Mouse (Mus musculus) thymus, adult 18-20 months (tissue): Measurements from ENCODE around the gene Sh3pxd2a.
"Not testable (repeated sequence)": the region's sequence is repeated elsewhere in the genome, so short reads cannot be mapped to it uniquely, and the experiment has no call there.

Experiments used
- DNase-seq, 2 experiments: peaks; one replicate each; pipeline ENCODE4 v3.0.0; 2022; ENCODE audit warnings: mixed read lengths in 2 of 2

The Sh3pxd2a gene

DNA sequence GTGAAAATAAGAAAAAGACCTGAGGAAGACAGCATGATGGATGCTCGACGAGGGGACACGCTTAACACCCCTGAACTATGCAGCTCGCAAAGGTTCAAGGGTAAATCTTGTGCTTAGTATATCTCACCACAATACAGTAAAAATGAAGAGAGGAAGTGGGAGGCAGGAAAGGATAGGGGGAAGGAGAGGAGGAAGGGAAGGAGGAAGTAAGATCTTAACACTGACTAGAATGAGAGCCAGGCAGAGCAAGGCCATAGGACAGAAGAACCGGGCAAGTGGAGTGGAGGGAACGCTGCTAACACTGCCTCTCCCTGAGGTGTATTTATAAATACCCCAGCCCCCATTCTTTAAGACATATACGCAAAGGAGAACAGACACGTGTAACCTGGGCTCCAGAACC, 58.7 kb downstream of the Sh3pxd2a start:
- DNase-seq, result no peak

DNA sequence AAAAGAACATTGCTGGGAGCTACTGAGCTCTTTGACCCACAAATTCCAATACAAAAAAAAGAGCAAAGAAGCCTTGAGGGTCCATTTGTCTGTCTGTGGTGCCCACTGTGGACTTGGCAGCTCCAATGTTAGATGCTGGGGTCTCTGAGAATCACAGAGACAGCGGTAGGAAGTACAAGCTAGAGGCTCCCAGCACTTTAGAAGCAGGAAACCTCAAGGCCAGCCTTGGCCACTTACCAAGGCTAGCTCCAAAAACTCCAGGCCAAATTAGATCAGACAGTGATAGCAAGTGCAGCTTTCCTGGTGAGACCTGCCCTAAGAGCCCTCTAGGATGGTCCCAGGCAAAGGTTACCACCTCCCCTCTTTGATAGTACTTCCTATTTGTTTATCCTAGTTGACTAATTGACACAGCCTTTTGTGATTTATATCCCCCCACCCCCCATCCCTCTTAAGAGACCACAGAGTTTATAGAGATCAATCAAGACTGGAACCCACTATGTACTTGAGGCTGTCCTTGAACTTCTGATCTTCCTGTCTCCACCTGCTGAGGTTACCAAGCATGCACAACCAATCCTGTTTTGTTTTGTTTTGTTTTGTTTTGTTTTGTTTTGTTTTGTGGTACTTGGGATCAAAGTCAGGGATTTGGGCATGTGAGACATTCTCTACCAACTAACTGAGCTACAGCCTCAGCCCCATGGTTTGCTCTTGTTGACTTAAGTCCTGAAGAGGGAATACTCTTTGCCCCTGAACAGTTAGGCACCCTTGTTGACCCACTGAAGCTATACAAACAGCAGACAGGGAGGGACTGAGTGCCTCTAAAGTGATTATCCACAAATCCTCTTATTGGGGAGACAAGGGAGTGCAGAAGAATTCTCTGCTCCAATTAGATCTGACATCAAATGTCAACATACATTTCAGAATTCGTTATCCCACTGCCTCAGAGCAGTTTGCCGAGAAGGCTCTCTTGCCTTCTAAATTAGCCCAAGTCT, 60.5 kb downstream of the Sh3pxd2a start:
- no peak for DNase-seq

DNA sequence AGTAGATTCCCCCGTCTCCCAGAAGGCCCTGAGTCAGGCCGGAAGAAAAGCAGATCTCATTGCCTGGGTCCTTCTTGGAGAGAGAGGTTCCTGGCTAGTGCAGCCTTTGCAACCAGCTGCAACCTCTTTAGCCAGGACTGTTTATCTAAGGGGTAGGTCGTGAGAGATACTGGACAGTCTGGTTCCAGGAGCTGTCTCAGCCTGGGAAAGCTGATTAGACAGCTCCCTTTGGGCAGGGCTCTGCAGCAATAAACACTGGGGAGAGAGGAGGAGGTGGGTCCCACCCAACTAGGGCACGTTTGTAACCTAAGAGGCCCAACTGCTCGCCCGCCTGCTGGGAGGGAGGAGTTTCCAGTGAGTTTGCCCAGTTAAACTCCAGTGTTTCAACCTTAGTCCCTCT, 61.2 kb downstream of the Sh3pxd2a start:
- DNase-seq, result no peak

DNA sequence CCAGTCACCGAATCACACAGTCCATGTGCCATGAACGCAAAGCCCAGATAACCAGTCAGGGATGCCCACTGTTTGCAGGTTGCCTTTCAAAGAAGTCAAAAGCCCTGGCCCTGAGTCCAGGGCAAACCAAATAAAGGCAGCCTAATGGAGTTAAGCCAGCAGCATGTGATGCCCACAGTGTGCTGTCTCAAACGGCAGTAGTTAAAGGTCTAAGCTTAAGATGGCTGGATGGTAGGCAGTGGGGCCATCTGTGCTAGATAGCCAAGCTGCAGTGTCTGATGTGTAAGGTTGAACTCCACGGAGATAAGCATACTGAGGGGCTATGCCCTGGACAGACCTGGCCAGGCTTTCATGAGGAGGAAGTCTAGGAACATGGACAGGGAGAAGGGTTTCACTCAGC, 61.7 kb downstream of the Sh3pxd2a start:
- DNase-seq, result no peak

DNA sequence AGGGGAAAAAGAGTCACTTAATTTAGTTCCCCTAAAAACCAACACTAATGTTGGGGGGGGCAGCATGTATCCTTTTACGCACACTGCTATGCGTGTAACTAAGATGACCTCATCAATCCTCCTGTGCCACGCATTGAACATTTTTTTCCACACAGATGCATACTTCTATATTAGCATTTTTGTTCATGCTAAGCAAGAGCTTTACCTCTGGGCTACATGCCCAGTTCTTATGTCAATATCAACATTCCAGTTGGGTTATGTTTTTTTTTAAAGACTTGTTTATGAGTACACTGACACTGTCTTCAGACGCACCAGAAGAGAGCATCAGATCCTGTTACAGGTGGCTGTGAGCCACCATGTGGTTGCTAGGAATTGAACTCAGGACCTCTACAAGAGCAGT, 64.5 kb downstream of the Sh3pxd2a start:
- no peak for DNase-seq

DNA sequence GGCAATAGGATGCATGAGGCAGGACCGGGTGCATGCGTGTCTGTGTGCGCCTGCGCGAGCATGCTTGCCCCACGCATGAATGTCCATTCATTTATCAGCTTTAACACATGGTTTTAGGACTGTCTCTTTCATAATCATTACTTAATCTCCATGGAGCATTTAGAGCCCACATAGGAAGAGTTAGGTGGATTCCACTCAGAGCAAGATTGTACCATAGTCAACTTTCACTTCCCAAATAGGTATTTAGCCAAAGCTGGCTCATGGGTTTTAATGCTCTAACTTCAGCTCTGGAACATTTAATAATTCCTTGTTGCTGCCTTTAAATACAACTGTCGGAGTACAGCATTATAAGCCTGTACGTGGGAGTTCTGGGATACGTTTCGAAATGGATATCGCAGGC, 65.2 kb downstream of the Sh3pxd2a start:
- DNase-seq, result no peak

DNA sequence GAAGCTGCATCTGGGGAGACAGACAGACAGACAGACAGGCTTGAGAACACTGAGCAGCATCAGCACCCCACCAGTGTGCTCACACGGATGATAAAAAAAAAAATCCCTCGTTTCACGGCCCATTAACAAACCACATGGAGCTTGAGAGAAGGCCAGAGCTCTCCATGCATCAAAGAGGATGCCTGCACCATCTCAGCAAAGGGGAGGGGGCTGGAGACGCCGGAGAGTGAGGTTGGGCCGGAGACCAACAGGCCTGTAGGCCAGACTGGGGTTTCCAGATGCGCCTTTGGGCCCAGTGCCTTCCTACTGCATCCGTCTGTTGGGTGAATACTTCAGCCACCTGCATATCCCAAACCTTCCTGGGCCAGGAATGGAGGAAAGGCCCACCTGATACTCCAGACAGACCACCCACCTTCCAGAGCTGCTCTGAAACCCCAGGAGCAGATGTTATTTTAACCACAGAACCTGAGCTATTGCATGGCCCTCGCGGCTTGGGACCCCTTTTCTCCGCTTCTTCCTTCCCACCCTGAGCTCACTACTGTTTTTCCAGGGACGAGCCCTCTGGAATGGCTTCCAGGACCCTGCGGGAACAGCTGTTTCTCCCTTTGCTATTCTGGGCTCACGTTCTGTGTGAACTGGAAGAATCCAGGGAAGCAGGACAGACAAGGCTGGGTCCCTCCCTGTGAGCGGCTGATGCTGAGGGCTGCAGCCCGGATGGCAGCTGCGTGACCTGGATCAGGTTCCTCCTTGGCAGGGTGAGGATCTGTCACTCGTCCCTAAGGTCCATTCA, 66.1 kb downstream of the Sh3pxd2a start:
- DNase-seq, result no peak

DNA sequence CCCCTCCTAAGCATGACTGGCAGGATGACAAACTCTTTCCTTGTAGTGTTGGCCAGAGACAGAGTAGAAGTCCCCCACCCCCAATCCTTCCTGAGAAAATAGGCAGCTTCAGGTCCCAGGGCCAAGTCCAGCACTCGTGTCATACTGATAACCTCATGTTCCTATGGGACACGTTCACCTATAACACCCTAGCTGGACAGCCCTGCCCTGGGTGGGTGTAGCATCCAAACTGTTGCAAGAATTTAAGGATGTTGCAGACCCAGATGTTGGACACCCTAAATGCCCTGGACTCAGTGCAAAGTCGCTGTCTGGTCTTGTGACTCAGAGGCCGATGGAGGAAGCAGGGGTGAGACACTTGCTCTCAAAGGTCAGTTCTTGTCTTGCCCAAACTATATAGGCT, 68.9 kb downstream of the Sh3pxd2a start:
- no peak for DNase-seq

DNA sequence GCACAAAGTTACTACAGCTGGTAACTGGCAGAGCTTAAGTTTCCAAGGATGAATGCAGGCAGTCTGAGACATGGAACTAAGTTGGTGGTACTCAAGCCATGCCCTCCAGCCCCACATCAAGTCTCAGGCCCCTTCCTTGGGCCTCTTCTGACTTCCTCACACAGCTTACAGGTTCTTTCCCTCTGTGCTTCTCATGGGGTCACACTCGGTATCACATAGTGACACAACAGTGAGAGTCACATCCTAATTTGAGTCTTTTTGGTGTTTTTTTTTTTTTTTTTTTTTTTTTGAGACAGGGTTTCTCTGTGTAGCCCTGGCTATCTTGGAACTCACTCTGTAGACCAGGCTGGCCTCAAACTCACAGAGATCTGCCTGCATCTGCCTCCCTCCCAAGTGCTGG, 69.4 kb downstream of the Sh3pxd2a start:
- not testable (repeated sequence) for DNase-seq

DNA sequence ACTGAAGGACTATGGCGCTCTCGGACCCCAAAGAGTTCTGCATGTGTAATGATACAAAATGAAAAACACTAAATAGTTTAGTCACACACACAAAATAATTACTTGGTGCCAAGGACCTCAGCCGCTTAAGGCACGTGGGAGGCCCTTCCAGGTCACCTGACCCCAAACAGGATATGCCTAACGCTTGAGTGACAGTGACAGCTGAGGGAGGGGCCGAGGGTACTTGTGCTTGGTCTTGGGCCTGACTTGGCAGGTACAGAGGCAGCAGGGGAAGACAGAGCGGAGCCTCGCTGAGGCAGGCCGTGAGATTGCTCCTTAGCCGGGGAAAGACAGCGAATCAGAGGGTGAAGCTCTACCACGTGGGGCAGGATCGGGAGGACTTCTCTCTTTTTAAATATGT, 73.3 kb downstream of the Sh3pxd2a start:
- DNase-seq, result no peak

DNA sequence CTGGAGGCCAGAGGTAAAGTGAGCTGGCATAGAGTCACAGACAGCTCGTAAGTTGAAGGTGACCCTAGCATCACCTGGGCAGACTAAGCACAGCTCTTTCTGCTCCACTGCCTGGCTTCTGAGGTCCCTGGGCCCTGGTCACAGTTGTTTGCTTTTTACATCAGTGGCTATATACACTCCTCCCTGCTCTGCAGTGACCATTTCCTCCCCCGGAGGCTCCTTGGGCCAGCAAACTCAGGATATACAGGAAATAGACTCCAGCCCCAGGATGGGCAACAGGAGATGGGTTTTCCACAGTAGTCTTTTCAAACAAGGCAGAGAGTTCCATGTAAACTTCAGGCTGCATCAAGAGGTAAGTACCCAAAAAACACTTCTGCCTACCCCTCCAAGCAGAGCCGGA, 76.3 kb downstream of the Sh3pxd2a start:
- DNase-seq, result no peak

DNA sequence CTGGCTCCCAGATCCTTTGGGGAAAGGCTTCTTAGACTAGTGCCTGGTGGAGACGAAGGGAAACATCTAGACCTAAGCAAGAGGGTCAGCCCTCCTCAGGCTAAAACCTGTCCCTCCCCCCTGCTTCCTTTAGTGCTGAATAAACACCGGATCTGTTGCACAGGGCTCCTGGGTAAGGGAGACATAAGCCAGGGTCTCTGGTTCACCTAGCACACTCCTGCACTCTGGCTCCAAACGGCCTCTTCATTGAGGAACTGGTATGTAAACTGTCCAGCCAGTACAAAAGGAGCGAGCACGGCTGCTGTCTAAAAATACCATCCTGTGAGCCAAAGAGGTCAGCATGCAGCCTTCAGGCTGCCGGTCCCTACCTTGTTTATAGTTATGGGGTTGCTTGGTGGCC, 76.8 kb downstream of the Sh3pxd2a start:
- DNase-seq, result no peak

DNA sequence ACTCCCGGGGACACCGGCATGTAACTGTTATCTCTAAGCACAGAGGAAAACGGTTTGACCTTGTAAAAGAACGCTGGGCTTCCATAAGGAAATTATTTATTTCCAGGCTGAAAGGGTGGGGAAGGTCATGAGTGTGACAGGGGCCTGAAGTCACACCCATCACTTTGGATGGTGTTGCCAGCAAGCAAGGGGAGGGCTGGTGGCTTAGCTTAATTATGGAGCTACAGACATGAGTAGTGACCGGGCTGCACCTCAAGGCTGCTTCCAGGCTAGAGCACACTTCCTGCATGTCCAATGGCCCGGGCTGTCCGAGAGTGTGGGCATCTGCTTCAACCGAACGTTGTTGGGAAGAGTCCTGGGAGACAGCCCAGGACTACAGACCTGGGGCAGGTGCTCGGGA, 78.2 kb downstream of the Sh3pxd2a start:
- no peak for DNase-seq

DNA sequence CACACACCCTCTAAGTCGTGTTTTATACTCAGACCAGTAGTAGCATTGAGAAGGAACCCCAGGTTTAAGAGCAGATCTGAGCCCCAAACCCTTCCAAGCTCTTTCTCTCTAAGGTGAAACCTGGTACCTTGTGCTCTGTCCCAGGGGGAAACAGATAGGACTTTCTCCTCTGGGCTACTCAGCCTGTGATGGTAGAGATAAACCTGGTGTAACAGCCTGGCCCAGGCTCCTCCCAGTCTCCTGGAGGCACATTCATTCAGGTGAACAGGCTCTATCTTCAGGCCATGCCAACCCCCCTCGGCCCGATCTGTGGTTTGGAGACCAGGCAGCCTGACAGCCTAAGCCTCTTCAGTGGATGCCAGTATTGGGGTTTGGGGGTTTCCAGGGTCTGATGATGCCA, 79.6 kb downstream of the Sh3pxd2a start:
- DNase-seq, result no peak

DNA sequence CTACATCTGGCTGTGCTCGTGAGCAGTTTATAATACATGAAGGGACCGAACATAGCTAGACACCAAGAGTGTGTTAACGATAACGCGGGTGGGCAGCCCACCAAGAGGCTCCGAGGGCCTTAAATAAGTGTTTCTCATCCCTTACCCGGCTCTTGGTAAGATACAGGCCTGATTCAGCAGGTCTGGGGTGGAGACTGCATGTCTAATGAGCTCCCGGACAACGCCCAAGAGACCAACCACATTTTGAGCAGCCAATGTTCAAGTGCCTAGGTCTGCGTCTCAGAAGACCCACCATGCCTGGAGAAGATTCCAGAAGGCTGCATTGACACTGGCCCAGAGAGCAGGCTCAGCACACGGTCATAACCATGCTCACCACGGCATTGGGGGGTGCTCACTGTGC, 80.2 kb downstream of the Sh3pxd2a start:
- DNase-seq, result no peak

DNA sequence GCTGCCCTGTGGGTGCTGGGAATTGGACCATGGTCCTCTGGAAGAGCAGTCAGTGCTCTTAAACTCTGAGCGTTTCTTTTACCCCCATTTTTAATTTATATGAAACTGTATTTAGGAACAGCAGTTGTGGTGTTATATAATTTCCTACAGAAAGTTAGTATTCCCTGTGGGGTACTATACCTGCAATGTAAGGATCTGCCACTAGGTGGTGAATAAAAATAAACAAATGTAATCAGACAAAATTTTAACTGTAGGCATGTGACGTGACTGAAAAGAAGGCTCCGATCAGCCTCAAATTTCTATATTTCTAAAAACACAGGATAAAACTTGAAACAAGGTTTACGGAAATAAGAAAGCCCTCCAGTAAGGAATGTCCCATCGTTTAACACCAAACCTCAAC, 81.9 kb downstream of the Sh3pxd2a start:
- DNase-seq, result no peak

DNA sequence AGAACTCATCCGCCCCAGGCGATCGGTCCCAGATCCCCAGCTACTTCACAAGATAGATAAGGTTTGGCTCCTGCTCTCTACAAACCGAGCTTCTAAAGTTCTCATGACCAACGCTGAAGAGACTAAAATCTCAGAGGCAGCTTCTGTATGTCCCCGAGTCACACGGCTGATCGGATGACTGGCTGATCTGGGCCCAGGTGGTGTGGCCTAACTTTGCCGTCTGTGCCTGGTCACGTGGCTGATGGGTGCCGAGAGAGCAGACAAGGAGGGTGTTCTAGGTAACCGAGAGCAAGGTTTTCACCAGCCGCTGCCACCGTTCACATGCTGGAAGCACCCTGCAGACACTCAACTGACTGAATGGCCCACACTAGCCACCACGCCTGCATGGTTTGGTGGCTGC, 83.2 kb downstream of the Sh3pxd2a start:
- DNase-seq, result no peak

DNA sequence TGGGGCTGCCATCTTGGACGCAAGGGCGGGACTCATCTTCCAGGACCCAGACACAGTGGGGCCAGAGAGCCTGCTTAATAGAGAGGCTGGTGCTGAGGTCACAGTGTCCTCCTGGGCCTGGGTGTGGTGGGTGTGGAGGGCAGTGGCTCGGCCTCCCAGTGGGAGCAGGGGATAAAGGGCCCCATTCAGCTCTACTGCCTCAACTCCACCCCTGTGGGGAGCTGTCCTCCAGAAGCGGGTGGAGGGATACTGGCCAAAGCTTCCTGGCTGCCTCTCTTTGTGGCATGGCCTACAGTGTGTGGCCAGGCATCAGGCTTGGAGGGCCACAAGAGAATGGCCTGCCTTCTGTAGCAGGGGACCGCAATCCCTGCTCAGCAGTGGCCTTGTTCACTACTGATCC, 85.1 kb downstream of the Sh3pxd2a start:
- DNase-seq, result no peak

DNA sequence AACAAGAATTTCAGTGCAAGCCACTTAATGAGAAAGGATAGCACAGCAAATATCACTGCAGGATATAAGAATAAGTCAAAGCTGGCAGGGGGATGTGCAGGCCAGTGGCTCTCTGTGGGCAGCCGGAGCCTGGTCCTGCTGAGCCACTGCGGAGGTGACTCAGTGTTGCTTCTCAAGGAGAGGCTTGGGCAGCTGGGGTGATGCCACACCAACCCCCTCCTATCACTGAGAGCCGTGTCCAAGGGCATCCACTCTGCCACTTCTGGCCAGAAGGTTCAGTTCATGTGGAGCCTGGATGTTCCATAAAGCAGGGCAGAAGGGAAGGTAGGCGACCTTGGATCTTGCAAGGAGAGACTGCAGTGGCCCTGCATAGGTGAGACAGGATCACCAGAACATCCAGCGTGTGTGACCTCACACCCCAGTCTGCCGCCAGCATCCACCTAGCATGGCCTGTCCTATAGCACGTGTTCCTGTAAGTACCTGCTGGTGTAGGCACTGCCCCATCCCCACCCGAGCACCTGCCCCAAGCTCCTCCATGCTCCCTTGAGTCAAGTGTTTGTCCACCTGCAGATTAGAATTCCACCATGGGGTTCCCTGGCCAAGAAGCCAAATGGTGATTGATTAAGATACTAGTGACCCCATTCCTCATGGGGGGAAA, 89.2 kb downstream of the Sh3pxd2a start:
- DNase-seq, result no peak

DNA sequence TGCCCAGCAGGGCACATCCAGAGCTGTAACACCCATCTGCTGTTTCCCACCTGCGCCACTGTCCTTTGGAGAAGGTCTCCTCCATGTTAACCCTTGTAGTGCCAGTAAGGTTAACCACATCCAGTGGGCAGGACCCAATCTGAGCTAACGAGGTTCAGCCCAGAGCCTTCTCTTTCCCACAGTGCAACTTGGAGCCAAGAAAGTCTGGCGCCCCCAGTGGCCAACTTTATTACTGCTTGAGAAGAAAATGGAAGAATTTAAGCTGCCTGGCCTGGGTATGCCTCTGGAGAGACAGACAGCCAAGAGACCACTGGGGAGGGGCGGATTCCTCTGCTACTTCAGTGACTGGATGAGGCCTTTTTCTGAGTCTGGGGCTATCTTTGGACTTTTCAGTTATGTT, 89.8 kb downstream of the Sh3pxd2a start:
- DNase-seq, result peak in 1 of 2 experiments; percentile 23

DNA sequence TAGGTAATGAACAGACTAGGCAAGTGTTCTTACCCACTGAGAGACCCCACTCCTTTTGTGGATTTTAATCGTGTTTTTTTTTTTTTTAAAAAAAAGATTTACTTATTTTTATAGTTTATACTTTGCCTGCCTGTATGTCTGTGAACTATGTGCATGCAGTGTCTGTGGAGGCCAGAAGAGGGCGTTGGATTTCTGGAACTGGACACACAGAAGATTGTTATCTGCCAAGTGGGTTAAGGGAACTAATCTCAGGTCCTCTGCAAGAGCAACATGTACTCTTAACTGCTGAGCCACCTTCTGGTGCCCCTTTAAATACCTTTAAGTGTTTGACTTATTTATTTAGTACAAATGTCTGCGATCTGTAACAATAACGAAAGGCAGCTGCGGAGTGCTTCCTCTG, 92.2 kb downstream of the Sh3pxd2a start:
- no peak for DNase-seq

DNA sequence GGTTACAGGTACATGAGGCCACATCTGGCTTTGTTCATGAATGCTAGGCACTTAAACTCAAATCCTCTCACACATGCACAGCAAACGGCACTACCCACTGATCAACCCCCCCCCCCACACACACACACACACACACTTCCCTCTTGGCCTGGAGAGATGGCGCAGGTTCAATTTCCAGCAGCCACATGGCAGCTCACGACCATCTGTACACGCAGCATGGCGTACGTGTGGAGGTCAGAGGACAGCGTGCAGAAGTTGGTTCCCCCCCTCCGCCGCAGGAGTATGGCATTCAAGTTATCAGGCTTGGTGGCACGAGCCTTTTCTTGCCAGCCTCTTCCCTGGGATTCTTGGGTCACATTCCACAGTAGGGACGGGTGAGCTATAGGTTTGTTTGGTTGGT, 92.7 kb downstream of the Sh3pxd2a start:
- no peak for DNase-seq

DNA sequence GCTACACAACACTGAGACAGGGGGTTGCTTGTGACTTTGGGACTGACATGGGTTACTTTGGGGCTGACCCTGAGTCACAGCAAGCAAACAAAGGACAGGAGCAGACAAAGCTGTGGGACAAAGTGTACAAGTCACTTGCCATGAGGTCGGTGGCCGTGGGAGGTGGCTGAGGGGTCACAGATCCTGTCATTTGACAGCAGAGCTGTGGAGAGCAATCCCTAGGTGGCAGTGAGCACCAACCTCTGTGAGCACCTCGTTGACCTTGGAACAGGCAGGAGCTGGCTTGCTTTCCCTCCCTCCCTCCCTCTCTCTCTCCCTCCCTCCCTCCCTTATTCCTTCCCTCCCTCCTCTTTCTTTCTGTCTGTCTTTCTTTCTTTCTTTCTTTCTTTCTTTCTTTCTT, 95.2 kb downstream of the Sh3pxd2a start:
- no peak for DNase-seq
